Mouse (Mus musculus) stomach, embryonic 16.5 days (tissue): ENCODE measurements around the gene Capn15. TPM values are rescaled to one million over a fixed set of nuclear protein-coding genes. Genes with fewer than 3 reads are reported as not detected.

Source experiments
- ATAC-seq: fragments of 200-750 bp; cut with Nextera tagmentation; 2 replicates; pipeline ENCODE4 v1.8.0; 2017; ENCODE audit warnings: moderate number of reproducible peaks, moderate TSS enrichment; ENCODE audit not compliant: insufficient read depth, low FRiP score
- H3K27ac ChIP-seq: fragments of 300-500 bp; sonication (generic); 2 replicates; pipeline ENCODE4 v1.5.1; 2014; ENCODE audit warnings: low read length
- H3K27me3 ChIP-seq: fragments of 300-500 bp; sonication (generic); 2 replicates; pipeline ENCODE4 v1.6.1; 2014; ENCODE audit warnings: low read length, control low read depth, mixed read lengths; ENCODE audit not compliant: control insufficient read depth, insufficient read depth
- H3K36me3 ChIP-seq: fragments of 300-500 bp; sonication (generic); 2 replicates; pipeline ENCODE4 v1.6.1; 2014; ENCODE audit warnings: low read length; ENCODE audit not compliant: control insufficient read depth, insufficient read depth
- H3K4me1 ChIP-seq: fragments of 300-500 bp; sonication (generic); 2 replicates; pipeline ENCODE4 v1.6.1; 2014; ENCODE audit warnings: low read length, control low read depth, mixed read lengths; ENCODE audit not compliant: control insufficient read depth, insufficient read depth
- H3K4me2 ChIP-seq: fragments of 300-500 bp; sonication (generic); 2 replicates; pipeline ENCODE4 v1.6.1; 2014; ENCODE audit warnings: low read depth, low read length, mixed read lengths
- H3K4me3 ChIP-seq: fragments of 300-500 bp; sonication (generic); replicated peaks from 2 replicates; pipeline ENCODE4 v1.5.1; 2014; ENCODE audit warnings: mild to moderate bottlenecking, low read length
- H3K9ac ChIP-seq: fragments of 300-500 bp; sonication (generic); 2 replicates; pipeline ENCODE4 v1.6.1; 2014; ENCODE audit warnings: low read length
- H3K9me3 ChIP-seq: fragments of 300-500 bp; sonication (generic); replicated peaks from 2 replicates; pipeline ENCODE4 v1.6.1; 2016; ENCODE audit warnings: low read length, control low read depth; ENCODE audit not compliant: control insufficient read depth
- WGBS: fragments of 180-500 bp; shearing (Covaris S2); extraction: QIAGEN DNeasy Blood & Tissue Kit; methylation state at CpG from one replicate; pipeline ENCODE4 v1.1.7; 2014; 5-methylcytosine and 5-hydroxymethylcytosine counted together
- polyA plus RNA-seq: library from polyadenylated mRNA; unstranded; fragments of >200 nt; fragmentation: Nextera tagmentation; extraction: Ambion mirVana; gene quantifications from 2 replicates; pipeline ENCODE4 v1.2.1, GENCODE M21; 2015

Gene Capn15
- polyA plus RNA-seq, 1 experiment from 2014 or later = 23.3 TPM

DNA sequence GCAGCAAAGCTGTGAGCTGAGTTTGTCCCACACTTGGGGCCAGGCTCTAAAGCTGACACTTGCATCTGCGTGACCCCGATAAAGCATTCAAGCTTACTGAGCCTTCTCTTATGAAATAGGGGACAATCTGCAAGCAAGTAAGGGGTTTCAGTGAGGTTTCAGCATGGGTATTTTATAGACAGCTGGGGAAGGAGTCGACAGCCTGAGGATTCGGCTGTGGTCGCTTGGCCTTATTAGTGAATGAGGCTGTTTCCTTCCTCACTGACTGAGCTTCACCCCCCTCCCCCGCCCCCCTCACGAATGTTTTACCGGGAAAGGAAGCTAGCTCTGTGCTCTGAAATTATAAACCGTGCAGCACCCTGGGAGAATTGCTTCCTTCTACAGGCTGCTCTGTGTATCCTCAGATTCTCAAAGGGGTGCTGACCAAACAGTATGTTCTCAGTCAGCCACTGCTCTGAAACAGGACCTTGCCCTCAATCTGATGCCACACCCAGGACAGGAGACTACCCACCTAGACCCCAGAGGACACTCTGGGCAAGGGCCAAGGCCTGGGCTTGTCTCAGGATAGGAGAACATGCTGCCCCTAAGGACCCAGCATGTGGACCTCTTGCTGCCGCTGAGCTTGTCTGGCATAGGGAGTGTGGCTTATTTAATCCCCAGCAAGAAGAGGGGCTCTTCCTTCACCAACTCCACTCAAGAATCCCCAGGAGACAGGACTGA lies 20.3 kb upstream of the Capn15 start:
- no peak overlapping the region for H3K9ac ChIP-seq
- H3K4me1 ChIP-seq = no peaks in the 10 kb centered on the region
- no peak overlapping the region for H3K4me3 ChIP-seq
- 75% methylated on average over 10 of the region's 10 CpGs for WGBS
- H3K36me3 ChIP-seq = no peaks in the 10 kb centered on the region
- no peaks in the 10 kb centered on the region for H3K9me3 ChIP-seq
- no peak for ATAC-seq
- no peak overlapping the region for H3K4me2 ChIP-seq
- no peaks in the 10 kb centered on the region for H3K27me3 ChIP-seq
- H3K27ac ChIP-seq = no peak overlapping the region

DNA sequence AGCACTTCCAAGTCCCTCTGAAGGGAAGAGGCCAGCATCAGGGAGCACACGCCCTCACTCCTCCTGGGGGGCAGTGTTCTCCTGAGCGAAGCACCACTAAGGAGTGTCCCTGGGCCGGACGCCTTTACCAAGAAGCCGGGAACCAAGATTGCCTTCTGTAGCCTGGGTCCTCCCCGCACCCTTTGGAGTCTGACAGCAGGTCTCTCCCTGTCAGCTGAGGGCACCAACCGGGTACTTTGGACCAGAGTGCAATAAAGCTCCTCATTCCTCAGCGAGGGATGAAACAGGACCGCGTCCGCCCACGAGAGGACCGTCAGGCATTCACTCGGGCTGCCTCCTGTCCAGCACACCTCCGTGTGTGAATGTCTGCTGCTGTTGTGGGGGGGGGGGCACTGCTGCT lies 19.1 kb upstream of the Capn15 start:
- Histone ChIP-seq H3K4me1 (no peaks in the 10 kb centered on the region), H3K27ac (no peak overlapping the region), H3K27me3 (no peaks in the 10 kb centered on the region), H3K36me3 (no peaks in the 10 kb centered on the region), H3K9ac (no peak overlapping the region), H3K4me3 (no peak overlapping the region), H3K4me2 (no peak overlapping the region), H3K9me3 (no peaks in the 10 kb centered on the region)
- 89% methylated on average over 15 of the region's 15 CpGs for WGBS
- peak; percentile 27; the same call in 1 of the 2 replicates for ATAC-seq

DNA sequence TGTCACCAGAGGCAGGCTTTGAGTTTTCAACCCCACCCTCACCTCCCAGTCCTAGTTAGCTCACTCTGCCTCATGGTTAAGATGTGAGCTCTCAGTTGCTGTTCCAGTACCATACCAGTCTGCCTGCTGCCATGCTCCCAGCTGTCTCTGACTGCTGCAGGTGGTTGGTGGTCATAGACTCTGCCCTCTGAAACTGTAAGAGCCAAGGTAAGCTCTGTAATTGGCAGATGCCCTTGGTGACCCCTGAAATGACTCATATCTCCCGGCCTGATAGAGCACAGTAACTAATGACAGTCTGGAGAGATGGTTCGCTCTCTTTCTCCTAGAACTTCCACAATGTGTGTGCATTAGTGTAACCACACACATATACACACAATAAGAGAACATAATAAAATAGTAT lies 18.3 kb upstream of the Capn15 start:
- H3K27ac ChIP-seq = no peak overlapping the region
- H3K27me3 ChIP-seq = no peaks in the 10 kb centered on the region
- no peaks in the 10 kb centered on the region for H3K4me1 ChIP-seq
- 74% methylated on average over 2 of the region's 2 CpGs for WGBS
- ATAC-seq = no peak
- no peak overlapping the region for H3K4me2 ChIP-seq
- no peaks in the 10 kb centered on the region for H3K9me3 ChIP-seq
- H3K9ac ChIP-seq = no peak overlapping the region
- H3K36me3 ChIP-seq = no peaks in the 10 kb centered on the region
- no peak overlapping the region for H3K4me3 ChIP-seq

DNA sequence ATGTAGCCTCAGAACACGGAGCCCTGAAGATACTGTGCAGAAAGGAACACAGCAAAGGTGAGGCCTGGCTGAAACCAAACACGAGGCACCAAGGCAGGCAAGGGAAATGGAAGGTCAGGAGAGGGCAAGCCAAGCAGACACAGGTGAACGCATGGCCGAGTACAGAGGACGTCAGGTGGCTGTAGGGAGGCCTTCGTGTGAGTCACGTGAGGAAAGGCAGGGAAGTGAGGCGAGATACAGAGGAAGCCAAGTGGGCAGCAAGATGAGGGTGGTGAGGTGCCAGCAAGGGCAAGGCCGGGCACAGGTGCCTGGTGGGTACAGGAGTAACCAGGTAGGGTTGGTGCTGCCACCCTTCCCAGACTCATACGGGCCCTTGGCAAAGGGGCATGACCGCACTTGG lies 12.8 kb upstream of the Capn15 start:
- H3K4me2 ChIP-seq = no peak overlapping the region
- WGBS = 91% methylated on average over 11 of the region's 11 CpGs

DNA sequence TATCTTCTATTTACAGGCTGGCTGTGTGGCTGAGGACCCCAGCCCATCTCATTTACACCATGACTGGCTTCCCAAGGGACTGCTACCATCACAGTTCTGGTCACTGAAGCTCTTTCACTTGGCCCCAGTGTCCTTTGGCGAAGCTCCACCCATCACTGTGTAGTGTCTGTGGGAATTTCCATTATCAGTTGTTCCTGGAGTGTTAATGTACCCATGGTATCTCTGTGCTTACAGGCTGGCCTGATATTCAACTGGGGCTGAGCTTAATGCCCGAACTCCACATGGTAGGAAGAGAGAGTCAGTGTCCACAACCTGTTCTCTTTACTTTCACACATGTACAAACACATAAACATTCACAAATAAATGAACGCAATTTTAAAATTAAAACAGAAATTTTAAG lies 7.9 kb upstream of the Capn15 start:
- Histone ChIP-seq H3K36me3 (0 out of 2 replicates have a peak, but pooled peaks cover 4% of the 10 kb centered on the region), H3K27me3 (no peaks in the 10 kb centered on the region), H3K4me3 (no peak overlapping the region), H3K9ac (no peak overlapping the region), H3K4me2 (no peak overlapping the region), H3K4me1 (no peaks in the 10 kb centered on the region), H3K27ac (no peak overlapping the region), H3K9me3 (no peaks in the 10 kb centered on the region)
- no peak for ATAC-seq
- 89% methylated on average over 3 of the region's 3 CpGs for WGBS

More for the DNA sequence above, 12.8 kb upstream of the Capn15 start:
- no peaks in the 10 kb centered on the region for H3K4me1 ChIP-seq
- no peaks in the 10 kb centered on the region for H3K27me3 ChIP-seq
- H3K9me3 ChIP-seq = no peaks in the 10 kb centered on the region
- H3K9ac ChIP-seq = no peak overlapping the region
- H3K36me3 ChIP-seq = no peaks in the 10 kb centered on the region
- no peak overlapping the region for H3K27ac ChIP-seq
- H3K4me3 ChIP-seq = no peak overlapping the region
- ATAC-seq = no peak

- 96% methylated on average over 4 of the region's 4 CpGs for WGBS
- Histone ChIP-seq H3K9me3 (no peaks in the 10 kb centered on the region), H3K4me3 (no peak overlapping the region), H3K36me3 (0 out of 2 replicates have a peak, but pooled peaks cover 4% of the 10 kb centered on the region), H3K27ac (no peak overlapping the region), H3K4me2 (no peak overlapping the region), H3K4me1 (no peaks in the 10 kb centered on the region), H3K27me3 (no peaks in the 10 kb centered on the region), H3K9ac (no peak overlapping the region)
- no peak for ATAC-seq
These were observed 6.7 kb upstream of the Capn15 start for GRCm38 (mm10) chr17:25992274-25992673.

- 0 out of 2 replicates have a peak, but pooled peaks cover 4% of the 10 kb centered on the region for H3K36me3 ChIP-seq
- H3K27ac ChIP-seq = peak overlapping the region; percentile 9; the same call in 1 of the 2 replicates
- H3K9me3 ChIP-seq = no peaks in the 10 kb centered on the region
- no peaks in the 10 kb centered on the region for H3K27me3 ChIP-seq
- H3K4me2 ChIP-seq = no peak overlapping the region
- WGBS = 78% methylated on average over 5 of the region's 5 CpGs
- ATAC-seq = no peak
- H3K9ac ChIP-seq = no peak overlapping the region
- H3K4me1 ChIP-seq = no peaks in the 10 kb centered on the region
- H3K4me3 ChIP-seq = no peak overlapping the region
These were observed 4.7 kb upstream of the Capn15 start for GRCm38 (mm10) chr17:25990331-25990730.

GRCm38 (mm10) chr17:25984556-25985305 lies 865 bp downstream of the Capn15 start:
- H3K4me1 ChIP-seq = peaks cover 29% of the 10 kb centered on the region
- H3K9ac ChIP-seq = peak overlapping the region; percentile 95
- peak overlapping the region; percentile 96 for H3K4me3 ChIP-seq
- no peaks in the 10 kb centered on the region for H3K9me3 ChIP-seq
- peak overlapping the region; percentile 71 for H3K4me2 ChIP-seq
- H3K27me3 ChIP-seq = no peaks in the 10 kb centered on the region
- peak overlapping the region; percentile 77 for H3K27ac ChIP-seq
- ATAC-seq = no peak
- no peaks in the 10 kb centered on the region for H3K36me3 ChIP-seq
- WGBS = 7% methylated on average over 17 of the region's 17 CpGs

- H3K4me2 ChIP-seq = peak overlapping the region; percentile 71
- H3K9me3 ChIP-seq = no peaks in the 10 kb centered on the region
- no peak for ATAC-seq
- no peak overlapping the region; the same call in 1 of the 2 replicates for H3K27ac ChIP-seq
- WGBS = 100% methylated on average over 1 of the region's 1 CpGs
- H3K9ac ChIP-seq = peak overlapping the region; percentile 95
- peak overlapping the region; percentile 96 for H3K4me3 ChIP-seq
- no peaks in the 10 kb centered on the region for H3K27me3 ChIP-seq
- H3K36me3 ChIP-seq = no peaks in the 10 kb centered on the region
- H3K4me1 ChIP-seq = peaks cover 29% of the 10 kb centered on the region
These were observed 1.5 kb downstream of the Capn15 start for GRCm38 (mm10) chr17:25984066-25984465.
